Mouse (Mus musculus): Measurements from ENCODE around the gene Padi3. TPM values are rescaled to one million over a fixed set of nuclear protein-coding genes. Genes with fewer than 3 reads are reported as not detected.

The Padi3 gene
- polyA plus RNA-seq, 1 experiment: 2.8 TPM

- Histone ChIP-seq H3K27me3 (ENCODE audit: control insufficient read depth, insufficient read depth, insufficient read length) (peaks cover 19% of the 10 kb centered on the region), H3K4me2 (ENCODE audit: low read depth) (no peak overlapping the region), H3ac (ENCODE audit: control insufficient read depth, insufficient read length) (no peak overlapping the region), H3K4me3 (no peak overlapping the region), H3K79me2 (ENCODE audit: control insufficient read depth, insufficient read depth) (no peaks in the 10 kb centered on the region), H3K36me3 (ENCODE audit: control insufficient read depth, insufficient read depth) (no peaks in the 10 kb centered on the region)
- TF ChIP-seq POLR2A (IDR thresholded peaks at IDR 0.05; ENCODE audit: insufficient read length, low read depth): no peak
- TF ChIP-seq E2F4 (IDR thresholded peaks at IDR 0.05; ENCODE audit: insufficient read depth): no peak
- no peak for TF ChIP-seq MAX (IDR thresholded peaks at IDR 0.05; ENCODE audit: low read depth)
- no peak for TF ChIP-seq TCF3 (IDR thresholded peaks at IDR 0.05; ENCODE audit: insufficient read length, low read depth)
- TF ChIP-seq REST (IDR thresholded peaks at IDR 0.05; ENCODE audit: insufficient read depth, insufficient read length): no peak
- no peak for TF ChIP-seq USF1 (IDR thresholded peaks at IDR 0.05; ENCODE audit: low read depth)
- no peak for TF ChIP-seq TCF12 (IDR thresholded peaks at IDR 0.05; ENCODE audit: insufficient read depth, poor library complexity, severe bottlenecking)
- TF ChIP-seq MYOD1 (IDR thresholded peaks at IDR 0.05; ENCODE audit: control insufficient read depth in 1 of 3, insufficient read length in 2 of 3, low read depth in 2 of 3): no peak
- no peak for TF ChIP-seq SRF (IDR thresholded peaks at IDR 0.05; ENCODE audit: control insufficient read depth, insufficient read length, low read depth)
- no peak for TF ChIP-seq CEBPB (IDR thresholded peaks at IDR 0.05; ENCODE audit: insufficient read depth, poor library complexity, severe bottlenecking)
- no peak for TF ChIP-seq MYOG (IDR thresholded peaks at IDR 0.05; ENCODE audit: control insufficient read depth in 1 of 3, insufficient read depth in 1 of 3, insufficient read length in 2 of 3, low read depth in 2 of 3)
- no peak for TF ChIP-seq POLR2AphosphoS2 (IDR thresholded peaks at IDR 0.05; ENCODE audit: insufficient read length, low read depth)
Observed at GRCm38 (mm10) chr4:140793795-140794194, 16.7 kb downstream of the Padi3 start.

- no peak overlapping the region for H3K4me3 ChIP-seq
- no peak overlapping the region for H3ac ChIP-seq (ENCODE audit: control insufficient read depth, insufficient read length)
- no peaks in the 10 kb centered on the region for H3K36me3 ChIP-seq (ENCODE audit: control insufficient read depth, insufficient read depth)
- H3K27me3 ChIP-seq (ENCODE audit: control insufficient read depth, insufficient read depth, insufficient read length): peaks cover 7% of the 10 kb centered on the region
- no peak overlapping the region for H3K4me2 ChIP-seq (ENCODE audit: low read depth)
- no peaks in the 10 kb centered on the region for H3K79me2 ChIP-seq (ENCODE audit: control insufficient read depth, insufficient read depth)
- TF ChIP-seq E2F4 (IDR thresholded peaks at IDR 0.05; ENCODE audit: insufficient read depth): no peak
- no peak for TF ChIP-seq MYOG (IDR thresholded peaks at IDR 0.05; ENCODE audit: control insufficient read depth in 1 of 3, insufficient read depth in 1 of 3, insufficient read length in 2 of 3, low read depth in 2 of 3)
- TF ChIP-seq MYOD1 (IDR thresholded peaks at IDR 0.05; ENCODE audit: control insufficient read depth in 1 of 3, insufficient read length in 2 of 3, low read depth in 2 of 3): no peak
- no peak for TF ChIP-seq CEBPB (IDR thresholded peaks at IDR 0.05; ENCODE audit: insufficient read depth, poor library complexity, severe bottlenecking)
- no peak for TF ChIP-seq TCF3 (IDR thresholded peaks at IDR 0.05; ENCODE audit: insufficient read length, low read depth)
- TF ChIP-seq USF1 (IDR thresholded peaks at IDR 0.05; ENCODE audit: low read depth): no peak
- no peak for TF ChIP-seq POLR2A (IDR thresholded peaks at IDR 0.05; ENCODE audit: insufficient read length, low read depth)
- no peak for TF ChIP-seq POLR2AphosphoS2 (IDR thresholded peaks at IDR 0.05; ENCODE audit: insufficient read length, low read depth)
- no peak for TF ChIP-seq REST (IDR thresholded peaks at IDR 0.05; ENCODE audit: insufficient read depth, insufficient read length)
- no peak for TF ChIP-seq MAX (IDR thresholded peaks at IDR 0.05; ENCODE audit: low read depth)
- TF ChIP-seq SRF (IDR thresholded peaks at IDR 0.05; ENCODE audit: control insufficient read depth, insufficient read length, low read depth): no peak
- no peak for TF ChIP-seq TCF12 (IDR thresholded peaks at IDR 0.05; ENCODE audit: insufficient read depth, poor library complexity, severe bottlenecking)
Observed at GRCm38 (mm10) chr4:140792584-140792983, 17.9 kb downstream of the Padi3 start.

DNA sequence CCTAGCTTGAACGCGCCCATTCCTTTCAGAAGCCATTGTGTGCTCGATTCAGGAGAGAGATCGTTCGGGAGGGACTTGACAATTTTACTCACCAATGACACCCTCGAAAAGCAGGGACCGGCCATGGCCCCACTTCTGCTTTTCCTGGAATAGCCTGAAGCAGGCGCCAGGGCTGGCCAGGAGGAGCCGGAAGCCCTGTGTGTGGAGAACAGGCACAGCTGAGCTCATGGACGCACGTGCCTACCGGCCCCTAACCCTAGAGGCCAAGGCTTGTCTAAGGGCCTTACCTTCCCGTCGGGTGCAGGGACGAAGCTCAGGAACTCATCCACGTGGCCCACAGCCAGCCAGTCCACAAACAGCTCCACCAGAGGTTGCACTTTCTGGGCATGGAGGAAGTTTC lies 19.4 kb downstream of the Padi3 start:
- H3K36me3 ChIP-seq (ENCODE audit: control insufficient read depth, insufficient read depth): no peaks in the 10 kb centered on the region
- H3K4me2 ChIP-seq (ENCODE audit: low read depth): no peak overlapping the region
- no peak for TF ChIP-seq CEBPB (IDR thresholded peaks at IDR 0.05; ENCODE audit: insufficient read depth, poor library complexity, severe bottlenecking)
- no peak for TF ChIP-seq POLR2AphosphoS2 (IDR thresholded peaks at IDR 0.05; ENCODE audit: insufficient read length, low read depth)
- no peak for TF ChIP-seq MYOG (IDR thresholded peaks at IDR 0.05; ENCODE audit: control insufficient read depth in 1 of 3, insufficient read depth in 1 of 3, insufficient read length in 2 of 3, low read depth in 2 of 3)
- no peak for TF ChIP-seq POLR2A (IDR thresholded peaks at IDR 0.05; ENCODE audit: insufficient read length, low read depth)
- TF ChIP-seq SRF (IDR thresholded peaks at IDR 0.05; ENCODE audit: control insufficient read depth, insufficient read length, low read depth): no peak
- no peak for TF ChIP-seq TCF12 (IDR thresholded peaks at IDR 0.05; ENCODE audit: insufficient read depth, poor library complexity, severe bottlenecking)
- TF ChIP-seq MYOD1 (IDR thresholded peaks at IDR 0.05; ENCODE audit: control insufficient read depth in 1 of 3, insufficient read length in 2 of 3, low read depth in 2 of 3): no peak
- no peak for TF ChIP-seq TCF3 (IDR thresholded peaks at IDR 0.05; ENCODE audit: insufficient read length, low read depth)
- no peak for TF ChIP-seq USF1 (IDR thresholded peaks at IDR 0.05; ENCODE audit: low read depth)
- TF ChIP-seq E2F4 (IDR thresholded peaks at IDR 0.05; ENCODE audit: insufficient read depth): no peak
- no peak for TF ChIP-seq REST (IDR thresholded peaks at IDR 0.05; ENCODE audit: insufficient read depth, insufficient read length)
- no peak for TF ChIP-seq MAX (IDR thresholded peaks at IDR 0.05; ENCODE audit: low read depth)
- no peak overlapping the region for H3K4me3 ChIP-seq
- H3ac ChIP-seq (ENCODE audit: control insufficient read depth, insufficient read length): no peak overlapping the region
- H3K79me2 ChIP-seq (ENCODE audit: control insufficient read depth, insufficient read depth): no peaks in the 10 kb centered on the region
- peaks cover 6% of the 10 kb centered on the region for H3K27me3 ChIP-seq (ENCODE audit: control insufficient read depth, insufficient read depth, insufficient read length)

DNA sequence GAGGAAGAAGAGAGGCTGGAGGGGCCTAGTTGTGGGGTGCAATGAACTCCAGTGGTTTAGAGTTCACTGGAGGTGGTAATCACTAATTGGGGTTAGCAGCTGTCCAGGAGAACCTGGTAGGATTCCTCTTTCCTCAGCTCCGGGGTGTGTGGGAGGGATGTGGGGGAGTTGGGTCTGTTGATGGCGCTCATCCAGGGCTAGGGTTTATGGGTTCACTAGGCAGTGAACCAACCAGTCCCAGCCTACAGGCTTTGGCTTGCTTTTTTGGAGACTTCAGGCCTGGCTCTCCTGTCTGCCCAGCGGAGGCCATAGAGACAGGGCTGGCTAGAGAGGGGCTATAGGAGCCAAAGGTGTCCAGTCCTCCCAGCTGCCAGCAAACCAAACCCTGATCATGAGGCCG lies 20.5 kb downstream of the Padi3 start:
- H3K79me2 ChIP-seq (ENCODE audit: control insufficient read depth, insufficient read depth): no peaks in the 10 kb centered on the region
- H3K4me3 ChIP-seq: no peak overlapping the region
- TF ChIP-seq TCF12 (IDR thresholded peaks at IDR 0.05; ENCODE audit: insufficient read depth, poor library complexity, severe bottlenecking): no peak
- no peak for TF ChIP-seq MAX (IDR thresholded peaks at IDR 0.05; ENCODE audit: low read depth)
- no peak for TF ChIP-seq MYOG (IDR thresholded peaks at IDR 0.05; ENCODE audit: control insufficient read depth in 1 of 3, insufficient read depth in 1 of 3, insufficient read length in 2 of 3, low read depth in 2 of 3)
- no peak for TF ChIP-seq MYOD1 (IDR thresholded peaks at IDR 0.05; ENCODE audit: control insufficient read depth in 1 of 3, insufficient read length in 2 of 3, low read depth in 2 of 3)
- no peak for TF ChIP-seq CEBPB (IDR thresholded peaks at IDR 0.05; ENCODE audit: insufficient read depth, poor library complexity, severe bottlenecking)
- H3K27me3 ChIP-seq (ENCODE audit: control insufficient read depth, insufficient read depth, insufficient read length): peaks cover 6% of the 10 kb centered on the region
- no peak overlapping the region for H3K4me2 ChIP-seq (ENCODE audit: low read depth)
- no peak overlapping the region for H3ac ChIP-seq (ENCODE audit: control insufficient read depth, insufficient read length)
- H3K36me3 ChIP-seq (ENCODE audit: control insufficient read depth, insufficient read depth): no peaks in the 10 kb centered on the region
